Mouse (Mus musculus): ENCODE data around the gene Gm13691. TPM values are rescaled to one million over a fixed set of nuclear protein-coding genes. Genes with fewer than 3 reads are reported as not detected.
"Not testable (repeated sequence)": the region's sequence is repeated elsewhere in the genome, so short reads cannot be mapped to it uniquely, and the experiment has no call there.

Gene Gm13691
- polyA plus RNA-seq (2012; rRNA removed) (not detected in 2 replicates), polyA plus RNA-seq (2014; fragmentation: Nextera tagmentation; extraction: Ambion mirVana) (not detected in 2 replicates)

DNA sequence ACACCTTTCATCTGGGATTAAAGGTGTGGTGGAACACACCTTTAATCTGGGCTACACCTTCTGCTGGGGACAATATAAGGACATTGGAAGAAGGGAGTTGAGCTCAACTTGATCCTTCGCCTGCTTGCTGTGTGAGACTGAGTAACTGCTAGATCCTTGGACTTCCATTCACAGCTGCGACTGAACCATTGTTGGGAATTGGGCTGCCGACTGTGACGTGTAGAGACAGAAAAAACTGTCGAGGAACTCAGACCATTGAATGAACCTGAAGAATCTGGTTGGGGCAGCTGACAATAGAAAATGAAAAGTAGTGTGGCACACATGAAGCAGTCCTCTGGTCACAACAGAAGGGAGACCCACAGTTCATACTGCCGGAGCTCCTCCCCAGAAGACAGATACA, at the start of gene Gm13691:
Gene Gm13691 (plus strand): TSS at position 301 of the 400 bp plus-strand sequence.
- not testable (repeated sequence) for H3K27ac ChIP-seq; H3K27me3 ChIP-seq (ENCODE audit: control insufficient read depth, insufficient read depth, low read length); H3K4me3 ChIP-seq (ENCODE audit: insufficient read depth in 1 of 2, low read depth in 2 of 2, low read length in 2 of 2); H3K4me2 ChIP-seq (ENCODE audit: low read depth); H3K9ac ChIP-seq (replicated peaks); H3K4me1 ChIP-seq (replicated peaks; ENCODE audit: control insufficient read depth in 2 of 2, insufficient read depth in 2 of 2, low read length in 1 of 2); ATAC-seq (ENCODE audit: insufficient read depth); DNase-seq (ENCODE audit: low read depth in 3 of 3, low spot score in 3 of 3); H3K36me3 ChIP-seq (replicated peaks; ENCODE audit: control insufficient read depth, insufficient read depth, low read depth); H3K9me3 ChIP-seq (ENCODE audit: control insufficient read depth, low read length)
- whole genome bisulfite sequencing (ENCODE audit: insufficient replicate concordance): no CpG with 5 or more reads among the region's 6 CpGs

DNA sequence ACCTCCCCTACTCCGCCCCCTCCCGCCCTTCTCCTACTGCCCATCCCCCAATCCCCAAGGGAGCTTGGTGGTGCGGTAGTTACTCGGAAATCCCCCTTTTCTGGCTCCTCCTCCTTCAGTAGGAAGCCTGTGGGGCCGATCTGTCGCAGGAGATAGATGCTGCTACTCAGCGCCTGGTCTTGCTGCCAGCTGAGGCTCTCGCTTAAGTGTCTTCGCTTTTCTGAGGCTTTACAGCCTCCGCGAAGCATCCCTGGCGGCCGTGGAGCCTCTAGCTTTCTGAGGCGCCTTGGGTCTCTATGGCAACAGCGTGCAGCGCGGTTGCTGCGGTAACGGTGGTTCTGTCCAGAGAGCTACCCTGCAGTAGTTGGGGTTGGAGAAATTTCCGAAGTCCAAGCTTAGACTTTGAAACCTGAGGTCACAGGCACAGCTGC, 49.4 kb upstream of the Gm13691 start, which contains the start of gene Zswim2:
Gene Zswim2 (minus strand): TSS at position 298 of the 431 bp plus-strand sequence.
- Histone ChIP-seq H3K4me2 (ENCODE audit: low read depth) (no peak within 1 kb of the TSS; the same call in 1 of the 2 replicates), H3K9me3 (ENCODE audit: control insufficient read depth, low read length) (no peaks in the 10 kb centered on the region), H3K4me1 (replicated peaks; ENCODE audit: control insufficient read depth in 2 of 2, insufficient read depth in 2 of 2, low read length in 1 of 2) (no peaks in the 10 kb centered on the region; a peak in 1 of 4 replicates), H3K36me3 (replicated peaks; ENCODE audit: control insufficient read depth, insufficient read depth, low read depth) (no peaks in the 10 kb centered on the region), H3K27me3 (ENCODE audit: control insufficient read depth, insufficient read depth, low read length) (no peaks in the 10 kb centered on the region), H3K4me3 (ENCODE audit: insufficient read depth in 1 of 2, low read depth in 2 of 2, low read length in 2 of 2) (no peak within 1 kb of the TSS), H3K9ac (replicated peaks) (no peak within 1 kb of the TSS), H3K27ac (no peak within 1 kb of the TSS)
- DNase-seq (ENCODE audit: low read depth in 3 of 3, low spot score in 3 of 3) (no peak), ATAC-seq (ENCODE audit: insufficient read depth) (no peak)
- WGBS (ENCODE audit: insufficient replicate concordance): 2% methylated on average over 20 of the region's 20 CpGs
- no peak for TF ChIP-seq CTCF (IDR thresholded peaks at IDR 0.05; ENCODE audit: low read depth)
- no peak for TF ChIP-seq EP300 (IDR thresholded peaks at IDR 0.05; ENCODE audit: low read depth)

DNA sequence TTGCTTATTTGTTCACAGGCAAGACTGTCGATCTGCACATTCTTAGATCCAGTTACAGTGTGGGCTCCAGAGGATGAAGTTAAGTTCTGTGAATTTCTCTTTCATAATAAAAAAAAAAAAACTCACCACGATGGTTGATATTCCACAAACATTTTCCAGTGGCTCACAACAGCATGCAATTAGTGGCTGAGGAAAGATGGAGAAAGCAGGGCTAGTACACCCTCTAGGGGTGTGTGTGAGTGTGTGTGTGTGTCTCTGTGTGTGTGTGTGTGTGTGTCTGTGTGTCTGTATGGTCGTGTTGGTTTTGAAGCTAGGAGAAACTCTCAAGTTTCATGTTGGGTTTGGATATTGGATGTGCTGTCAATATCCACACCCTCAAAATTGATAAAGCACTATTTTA, 49.0 kb upstream of the Gm13691 start:
- Histone ChIP-seq H3K9me3 (ENCODE audit: control insufficient read depth, low read length) (no peaks in the 10 kb centered on the region), H3K36me3 (replicated peaks; ENCODE audit: control insufficient read depth, insufficient read depth, low read depth) (no peaks in the 10 kb centered on the region), H3K4me2 (ENCODE audit: low read depth) (no peak overlapping the region), H3K4me3 (ENCODE audit: insufficient read depth in 1 of 2, low read depth in 2 of 2, low read length in 2 of 2) (no peak overlapping the region), H3K4me1 (replicated peaks; ENCODE audit: control insufficient read depth in 2 of 2, insufficient read depth in 2 of 2, low read length in 1 of 2) (no peaks in the 10 kb centered on the region; a peak in 1 of 4 replicates), H3K9ac (replicated peaks) (no peak overlapping the region), H3K27ac (no peak overlapping the region), H3K27me3 (ENCODE audit: control insufficient read depth, insufficient read depth, low read length) (no peaks in the 10 kb centered on the region)
- ATAC-seq (ENCODE audit: insufficient read depth): no peak
- DNase-seq (ENCODE audit: low read depth in 3 of 3, low spot score in 3 of 3): no peak
- WGBS (ENCODE audit: insufficient replicate concordance): 15% methylated on average over 3 of the region's 3 CpGs
- TF ChIP-seq EP300 (IDR thresholded peaks at IDR 0.05; ENCODE audit: low read depth) (no peak), CTCF (IDR thresholded peaks at IDR 0.05; ENCODE audit: low read depth) (no peak)

DNA sequence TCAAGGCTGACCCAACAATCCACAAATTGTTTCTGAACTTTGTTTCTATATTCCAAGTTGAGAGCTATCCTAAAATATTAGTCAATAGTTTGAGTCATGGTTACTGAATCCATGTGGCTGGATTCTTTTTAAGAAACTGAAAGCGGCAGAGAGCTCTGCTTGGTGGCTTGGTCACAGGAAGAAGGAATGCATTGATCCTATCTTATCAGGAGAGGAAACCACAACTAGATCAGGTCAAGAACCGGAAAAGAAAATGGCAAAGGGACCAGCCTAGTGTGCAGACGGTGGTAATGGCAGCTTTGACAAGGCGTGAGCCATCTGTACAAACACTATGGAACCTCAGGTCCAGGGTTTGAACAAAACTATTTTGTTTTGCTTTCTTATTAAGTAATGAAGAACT, 48.6 kb upstream of the Gm13691 start:
- Histone ChIP-seq H3K36me3 (replicated peaks; ENCODE audit: control insufficient read depth, insufficient read depth, low read depth) (no peaks in the 10 kb centered on the region), H3K4me2 (ENCODE audit: low read depth) (no peak overlapping the region), H3K4me1 (replicated peaks; ENCODE audit: control insufficient read depth in 2 of 2, insufficient read depth in 2 of 2, low read length in 1 of 2) (no peaks in the 10 kb centered on the region; a peak in 1 of 4 replicates), H3K9me3 (ENCODE audit: control insufficient read depth, low read length) (no peaks in the 10 kb centered on the region), H3K4me3 (ENCODE audit: insufficient read depth in 1 of 2, low read depth in 2 of 2, low read length in 2 of 2) (no peak overlapping the region), H3K27ac (no peak overlapping the region), H3K27me3 (ENCODE audit: control insufficient read depth, insufficient read depth, low read length) (no peaks in the 10 kb centered on the region), H3K9ac (replicated peaks) (no peak overlapping the region)
- DNase-seq (ENCODE audit: low read depth in 3 of 3, low spot score in 3 of 3) (no peak), ATAC-seq (ENCODE audit: insufficient read depth) (no peak)
- 6% methylated on average over 4 of the region's 4 CpGs for WGBS (ENCODE audit: insufficient replicate concordance)
- TF ChIP-seq CTCF (IDR thresholded peaks at IDR 0.05; ENCODE audit: low read depth): no peak

DNA sequence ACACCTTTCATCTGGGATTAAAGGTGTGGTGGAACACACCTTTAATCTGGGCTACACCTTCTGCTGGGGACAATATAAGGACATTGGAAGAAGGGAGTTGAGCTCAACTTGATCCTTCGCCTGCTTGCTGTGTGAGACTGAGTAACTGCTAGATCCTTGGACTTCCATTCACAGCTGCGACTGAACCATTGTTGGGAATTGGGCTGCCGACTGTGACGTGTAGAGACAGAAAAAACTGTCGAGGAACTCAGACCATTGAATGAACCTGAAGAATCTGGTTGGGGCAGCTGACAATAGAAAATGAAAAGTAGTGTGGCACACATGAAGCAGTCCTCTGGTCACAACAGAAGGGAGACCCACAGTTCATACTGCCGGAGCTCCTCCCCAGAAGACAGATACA, 35.0 kb upstream of the Gm13691 start, which contains the start of gene Gm13698:
Gene Gm13698 (plus strand): TSS at position 301 of the 400 bp plus-strand sequence.
- H3K4me3 ChIP-seq (ENCODE audit: insufficient read depth in 1 of 2, low read depth in 2 of 2, low read length in 2 of 2); H3K27me3 ChIP-seq (ENCODE audit: control insufficient read depth, insufficient read depth, low read length); H3K4me2 ChIP-seq (ENCODE audit: low read depth); ATAC-seq (ENCODE audit: insufficient read depth); H3K27ac ChIP-seq; H3K4me1 ChIP-seq (replicated peaks; ENCODE audit: control insufficient read depth in 2 of 2, insufficient read depth in 2 of 2, low read length in 1 of 2); H3K9me3 ChIP-seq (ENCODE audit: control insufficient read depth, low read length); H3K9ac ChIP-seq (replicated peaks); DNase-seq (ENCODE audit: low read depth in 3 of 3, low spot score in 3 of 3); H3K36me3 ChIP-seq (replicated peaks; ENCODE audit: control insufficient read depth, insufficient read depth, low read depth): not testable (repeated sequence)
- WGBS (ENCODE audit: insufficient replicate concordance): no CpG with 5 or more reads among the region's 6 CpGs

DNA sequence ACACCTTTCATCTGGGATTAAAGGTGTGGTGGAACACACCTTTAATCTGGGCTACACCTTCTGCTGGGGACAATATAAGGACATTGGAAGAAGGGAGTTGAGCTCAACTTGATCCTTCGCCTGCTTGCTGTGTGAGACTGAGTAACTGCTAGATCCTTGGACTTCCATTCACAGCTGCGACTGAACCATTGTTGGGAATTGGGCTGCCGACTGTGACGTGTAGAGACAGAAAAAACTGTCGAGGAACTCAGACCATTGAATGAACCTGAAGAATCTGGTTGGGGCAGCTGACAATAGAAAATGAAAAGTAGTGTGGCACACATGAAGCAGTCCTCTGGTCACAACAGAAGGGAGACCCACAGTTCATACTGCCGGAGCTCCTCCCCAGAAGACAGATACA, 29.1 kb upstream of the Gm13691 start, which contains the start of gene Gm13693:
Gene Gm13693 (plus strand): TSS at position 301 of the 400 bp plus-strand sequence.
- H3K4me1 ChIP-seq (replicated peaks; ENCODE audit: control insufficient read depth in 2 of 2, insufficient read depth in 2 of 2, low read length in 1 of 2); H3K9ac ChIP-seq (replicated peaks); H3K27me3 ChIP-seq (ENCODE audit: control insufficient read depth, insufficient read depth, low read length); H3K4me2 ChIP-seq (ENCODE audit: low read depth); H3K4me3 ChIP-seq (ENCODE audit: insufficient read depth in 1 of 2, low read depth in 2 of 2, low read length in 2 of 2); H3K9me3 ChIP-seq (ENCODE audit: control insufficient read depth, low read length); DNase-seq (ENCODE audit: low read depth in 3 of 3, low spot score in 3 of 3); ATAC-seq (ENCODE audit: insufficient read depth); H3K36me3 ChIP-seq (replicated peaks; ENCODE audit: control insufficient read depth, insufficient read depth, low read depth); H3K27ac ChIP-seq: not testable (repeated sequence)
- no CpG with 5 or more reads among the region's 6 CpGs for WGBS (ENCODE audit: insufficient replicate concordance)

DNA sequence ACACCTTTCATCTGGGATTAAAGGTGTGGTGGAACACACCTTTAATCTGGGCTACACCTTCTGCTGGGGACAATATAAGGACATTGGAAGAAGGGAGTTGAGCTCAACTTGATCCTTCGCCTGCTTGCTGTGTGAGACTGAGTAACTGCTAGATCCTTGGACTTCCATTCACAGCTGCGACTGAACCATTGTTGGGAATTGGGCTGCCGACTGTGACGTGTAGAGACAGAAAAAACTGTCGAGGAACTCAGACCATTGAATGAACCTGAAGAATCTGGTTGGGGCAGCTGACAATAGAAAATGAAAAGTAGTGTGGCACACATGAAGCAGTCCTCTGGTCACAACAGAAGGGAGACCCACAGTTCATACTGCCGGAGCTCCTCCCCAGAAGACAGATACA, 23.3 kb upstream of the Gm13691 start, which contains the start of gene Gm13695:
Gene Gm13695 (plus strand): TSS at position 301 of the 400 bp plus-strand sequence.
- H3K9ac ChIP-seq (replicated peaks); H3K36me3 ChIP-seq (replicated peaks; ENCODE audit: control insufficient read depth, insufficient read depth, low read depth); H3K27ac ChIP-seq; H3K9me3 ChIP-seq (ENCODE audit: control insufficient read depth, low read length); H3K4me1 ChIP-seq (replicated peaks; ENCODE audit: control insufficient read depth in 2 of 2, insufficient read depth in 2 of 2, low read length in 1 of 2); DNase-seq (ENCODE audit: low read depth in 3 of 3, low spot score in 3 of 3); H3K4me2 ChIP-seq (ENCODE audit: low read depth); H3K27me3 ChIP-seq (ENCODE audit: control insufficient read depth, insufficient read depth, low read length); H3K4me3 ChIP-seq (ENCODE audit: insufficient read depth in 1 of 2, low read depth in 2 of 2, low read length in 2 of 2); ATAC-seq (ENCODE audit: insufficient read depth): not testable (repeated sequence)
- WGBS (ENCODE audit: insufficient replicate concordance): no CpG with 5 or more reads among the region's 6 CpGs

DNA sequence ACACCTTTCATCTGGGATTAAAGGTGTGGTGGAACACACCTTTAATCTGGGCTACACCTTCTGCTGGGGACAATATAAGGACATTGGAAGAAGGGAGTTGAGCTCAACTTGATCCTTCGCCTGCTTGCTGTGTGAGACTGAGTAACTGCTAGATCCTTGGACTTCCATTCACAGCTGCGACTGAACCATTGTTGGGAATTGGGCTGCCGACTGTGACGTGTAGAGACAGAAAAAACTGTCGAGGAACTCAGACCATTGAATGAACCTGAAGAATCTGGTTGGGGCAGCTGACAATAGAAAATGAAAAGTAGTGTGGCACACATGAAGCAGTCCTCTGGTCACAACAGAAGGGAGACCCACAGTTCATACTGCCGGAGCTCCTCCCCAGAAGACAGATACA, 17.5 kb upstream of the Gm13691 start, which contains the start of gene Gm13696:
Gene Gm13696 (plus strand): TSS at position 301 of the 400 bp plus-strand sequence.
- not testable (repeated sequence) for ATAC-seq (ENCODE audit: insufficient read depth); H3K36me3 ChIP-seq (replicated peaks; ENCODE audit: control insufficient read depth, insufficient read depth, low read depth); H3K9ac ChIP-seq (replicated peaks); H3K4me1 ChIP-seq (replicated peaks; ENCODE audit: control insufficient read depth in 2 of 2, insufficient read depth in 2 of 2, low read length in 1 of 2); H3K4me2 ChIP-seq (ENCODE audit: low read depth); H3K27ac ChIP-seq; H3K4me3 ChIP-seq (ENCODE audit: insufficient read depth in 1 of 2, low read depth in 2 of 2, low read length in 2 of 2); DNase-seq (ENCODE audit: low read depth in 3 of 3, low spot score in 3 of 3); H3K9me3 ChIP-seq (ENCODE audit: control insufficient read depth, low read length); H3K27me3 ChIP-seq (ENCODE audit: control insufficient read depth, insufficient read depth, low read length)
- no CpG with 5 or more reads among the region's 6 CpGs for WGBS (ENCODE audit: insufficient replicate concordance)

All from liver, embryonic 14.5 days (tissue).